Mouse (Mus musculus) forebrain, postnatal 0 days (tissue): ENCODE measurements at regions not wholly inside any gene's neighbourhood (a gene's known extent, or its start where the extent isn't known, plus 50 kb on each side); places are given as distances from the start of the nearest gene placed in this dataset.
A peak's percentile ranks its signal among the peaks of the same experiment; 100 is the strongest.

ENCODE experiments used
- ATAC-seq: fragments of 200-750 bp; cut with Nextera tagmentation; 2 replicates; pipeline ENCODE4 v1.8.0; 2017; ENCODE audit warnings: mild to moderate bottlenecking, moderate library complexity
- DNase-seq: peaks from one replicate; pipeline ENCODE4 v3.0.0-alpha.2; 2015
- H3K27ac ChIP-seq: fragments of 300-500 bp; sonication (generic); 2 replicates; pipeline ENCODE4 v1.5.1; 2014; ENCODE audit warnings: low read depth, mild to moderate bottlenecking, antibody characterized with exemption, low read length, moderate library complexity, mixed read lengths
- H3K27me3 ChIP-seq: fragments of 300-500 bp; sonication (generic); 2 replicates; pipeline ENCODE4 v1.6.1; 2014; ENCODE audit warnings: mild to moderate bottlenecking, low read length, mixed read lengths; ENCODE audit not compliant: insufficient read depth
- H3K36me3 ChIP-seq: fragments of 300-500 bp; sonication (generic); 2 replicates; pipeline ENCODE4 v1.6.1; 2014; ENCODE audit warnings: mild to moderate bottlenecking, moderate library complexity; ENCODE audit not compliant: insufficient read depth
- H3K4me1 ChIP-seq: fragments of 300-500 bp; sonication (generic); 2 replicates; pipeline ENCODE4 v1.6.1; 2014; ENCODE audit warnings: antibody characterized with exemption; ENCODE audit not compliant: insufficient read depth
- H3K4me2 ChIP-seq: fragments of 300-500 bp; sonication (generic); 2 replicates; pipeline ENCODE4 v1.6.1; 2014; ENCODE audit warnings: low read depth, mild to moderate bottlenecking, moderate library complexity
- H3K4me3 ChIP-seq: fragments of 300-500 bp; sonication (generic); 2 replicates; pipeline ENCODE4 v1.5.1; 2014; ENCODE audit warnings: low read depth, low read length, mixed read lengths
- H3K9ac ChIP-seq: fragments of 300-500 bp; sonication (generic); 2 replicates; pipeline ENCODE4 v1.6.1; 2014; ENCODE audit warnings: mild to moderate bottlenecking
- H3K9me3 ChIP-seq: fragments of 300-500 bp; sonication (generic); 2 replicates; pipeline ENCODE4 v1.6.1; 2016; ENCODE audit warnings: low read length
- CTCF ChIP-seq: sonication (generic); IDR thresholded peaks from 2 replicates; pipeline ENCODE4 v1.5.1; 2016; ENCODE audit warnings: antibody characterized with exemption, control low read depth, low read depth
- WGBS: fragments of 180-500 bp; shearing (Covaris S2); extraction: QIAGEN DNeasy Blood & Tissue Kit; methylation state at CpG from one replicate; pipeline ENCODE4 v1.1.7; 2014; 5-methylcytosine and 5-hydroxymethylcytosine counted together

DNA sequence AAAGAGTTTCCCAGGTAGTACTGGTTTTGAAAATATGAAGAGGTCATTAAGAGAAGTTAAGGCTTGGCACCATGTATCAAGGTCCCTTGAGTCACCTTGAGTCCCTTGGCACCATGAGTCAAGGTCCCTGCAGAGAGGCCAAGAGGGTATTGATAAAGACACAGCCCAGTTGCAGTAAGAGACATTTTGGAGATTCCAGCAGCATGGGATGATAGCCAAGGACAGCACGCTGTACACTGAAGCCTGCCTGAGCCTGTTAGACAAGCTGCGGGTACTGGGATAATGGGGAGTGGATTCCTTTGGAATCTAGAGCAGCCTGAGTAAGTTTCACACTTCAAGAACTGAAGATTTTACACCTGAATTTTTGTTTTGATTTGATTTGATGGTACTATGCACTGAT is 468.4 kb downstream of the Htr1a start:
- WGBS: 87% methylated on average over 2 of the region's 2 CpGs

DNA sequence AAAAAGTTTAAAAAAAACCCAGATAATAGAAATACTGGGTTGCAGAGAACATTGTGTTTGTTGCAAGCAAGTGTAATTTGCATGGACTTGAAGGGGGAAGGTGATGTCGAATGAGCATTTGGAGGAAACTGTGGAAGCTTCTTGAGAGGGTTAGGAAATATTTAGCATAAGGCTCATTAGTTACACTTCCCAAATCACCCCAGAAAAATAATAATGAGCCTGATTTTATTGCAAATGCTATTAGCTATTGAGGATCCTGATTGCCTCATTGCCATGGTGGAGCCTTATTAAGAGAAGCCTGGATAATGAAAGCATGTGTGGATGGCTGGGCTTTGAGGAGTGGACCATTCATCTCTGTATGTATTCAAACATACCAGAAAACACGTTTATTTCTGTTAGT is 473.3 kb downstream of the Htr1a start:
- DNase-seq: no peak
- no peaks in the 10 kb centered on the region for H3K4me1 ChIP-seq
- no peaks in the 10 kb centered on the region for H3K36me3 ChIP-seq
- H3K9ac ChIP-seq: no peak overlapping the region
- H3K4me3 ChIP-seq: no peak overlapping the region
- WGBS: 19% methylated on average over 2 of the region's 2 CpGs
- H3K27ac ChIP-seq: no peak overlapping the region
- H3K9me3 ChIP-seq: no peaks in the 10 kb centered on the region
- no peaks in the 10 kb centered on the region for H3K27me3 ChIP-seq
- TF ChIP-seq CTCF: no peak
- H3K4me2 ChIP-seq: no peak overlapping the region
- ATAC-seq: no peak

More for the DNA sequence above, 468.4 kb downstream of the Htr1a start:
- Histone ChIP-seq H3K4me1 (no peaks in the 10 kb centered on the region), H3K36me3 (no peaks in the 10 kb centered on the region), H3K27me3 (no peaks in the 10 kb centered on the region), H3K4me3 (no peak overlapping the region), H3K9me3 (no peaks in the 10 kb centered on the region), H3K9ac (no peak overlapping the region), H3K27ac (no peak overlapping the region), H3K4me2 (no peak overlapping the region)
- ATAC-seq (no peak), DNase-seq (no peak)
- no peak for TF ChIP-seq CTCF

DNA sequence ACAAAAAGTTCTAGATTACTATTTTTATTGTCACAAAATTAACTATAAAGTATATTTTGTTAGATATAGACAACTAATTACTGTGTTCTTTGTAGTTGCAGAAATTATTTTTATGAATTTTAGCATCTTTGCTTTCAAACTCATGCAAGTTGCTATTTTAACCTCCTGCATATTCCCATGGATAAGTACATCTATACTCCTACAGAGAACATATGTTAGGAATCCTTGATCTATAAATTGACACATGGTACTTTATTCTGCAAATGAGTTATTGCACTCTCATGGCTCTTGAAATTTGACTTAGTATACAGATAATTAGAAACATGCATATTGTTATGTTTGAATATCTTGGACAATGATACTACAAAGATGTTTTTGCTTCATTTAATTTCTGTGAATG is 478.2 kb downstream of the Htr1a start:
- Histone ChIP-seq H3K4me2 (no peak overlapping the region), H3K9me3 (no peaks in the 10 kb centered on the region), H3K9ac (no peak overlapping the region), H3K36me3 (no peaks in the 10 kb centered on the region), H3K27me3 (no peaks in the 10 kb centered on the region), H3K27ac (no peak overlapping the region), H3K4me3 (no peak overlapping the region), H3K4me1 (no peaks in the 10 kb centered on the region)
- TF ChIP-seq CTCF: no peak
- ATAC-seq (no peak), DNase-seq (no peak)

DNA sequence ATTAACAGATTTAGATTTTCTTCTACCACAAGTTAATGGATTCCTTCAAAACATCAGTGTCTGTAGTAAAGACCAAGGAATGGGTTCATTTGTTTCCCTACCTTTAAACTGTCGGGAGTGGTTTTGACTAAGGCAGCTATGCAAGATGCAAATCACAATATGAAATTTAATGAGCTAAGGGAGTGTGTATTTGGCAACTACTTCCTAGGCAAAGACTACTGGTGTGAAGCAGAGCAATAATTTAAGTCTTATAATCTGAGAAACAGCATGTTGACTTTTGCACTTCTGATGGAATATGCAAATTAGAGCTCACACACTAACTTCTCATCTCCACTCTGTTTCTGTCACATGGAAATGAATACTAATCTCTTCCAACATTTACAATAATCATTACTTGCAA is 494.3 kb downstream of the Htr1a start:
- Histone ChIP-seq H3K27me3 (no peaks in the 10 kb centered on the region), H3K9ac (no peak overlapping the region), H3K27ac (no peak overlapping the region), H3K36me3 (no peaks in the 10 kb centered on the region), H3K4me1 (no peaks in the 10 kb centered on the region), H3K9me3 (no peaks in the 10 kb centered on the region), H3K4me3 (no peak overlapping the region), H3K4me2 (no peak overlapping the region)
- TF ChIP-seq CTCF: no peak
- peak; percentile 83 for ATAC-seq
- WGBS: 65% methylated on average over 1 of the region's 1 CpGs
- no peak for DNase-seq
